ENCODE assay signal across 8 mouse cellular contexts in genomic region chr5:143165508-143166070, GRCm38 (mm10). TPM values are rescaled to one million over a fixed set of nuclear protein-coding genes. Genes with fewer than 3 reads are reported as not detected.
A peak's percentile ranks its signal among the peaks of the same experiment; 100 is the strongest.
DNase-seq lines count a peak whose midpoint lies in the region; ATAC-seq lines count a peak whose summit lies in the region.

No protein-coding gene starts in this region.

- H3K27ac ChIP-seq in hindbrain, embryonic 10.5 days: peak overlapping the region; percentile 23; the same call in 1 of the 2 replicates
- H3K27ac ChIP-seq in hindbrain, embryonic 11.5 days (ENCODE audit: low read depth, low read length): no peak overlapping the region
- H3K27ac ChIP-seq in liver, embryonic 16.5 days (ENCODE audit: low read length): no peak overlapping the region
- no peak overlapping the region for H3K27ac ChIP-seq in stomach, embryonic 15.5 days
- H3K27ac ChIP-seq in forebrain, embryonic 14.5 days (ENCODE audit: low read depth, low read length): no peak overlapping the region
- H3K27ac ChIP-seq in forebrain, embryonic 15.5 days (replicated peaks): no peak overlapping the region

- no peak overlapping the region for H3K4me2 ChIP-seq in hindbrain, embryonic 11.5 days (replicated peaks; ENCODE audit: low read depth, low read length)
- H3K4me2 ChIP-seq in liver, embryonic 16.5 days (ENCODE audit: low read depth, low read length): no peak overlapping the region; the same call in 1 of the 2 replicates
- H3K4me2 ChIP-seq in stomach, embryonic 15.5 days: peak overlapping the region; percentile 35
- no peak overlapping the region for H3K4me2 ChIP-seq in forebrain, embryonic 14.5 days (ENCODE audit: low read length)
- H3K4me2 ChIP-seq in forebrain, embryonic 15.5 days (replicated peaks): no peak overlapping the region

- 13% methylated on average over 18 of the region's 18 CpGs for WGBS in hindbrain, embryonic 10.5 days
- 15% methylated on average over 17 of the region's 18 CpGs for WGBS in hindbrain, embryonic 11.5 days
- 13% methylated on average over 18 of the region's 18 CpGs for WGBS in liver, embryonic 16.5 days (ENCODE audit: insufficient replicate concordance)
- 13% methylated on average over 18 of the region's 18 CpGs for WGBS in stomach, embryonic 15.5 days
- 15% methylated on average over 18 of the region's 18 CpGs for WGBS in forebrain, embryonic 14.5 days
- WGBS in forebrain, embryonic 15.5 days: 15% methylated on average over 18 of the region's 18 CpGs

- H3K27me3 ChIP-seq in hindbrain, embryonic 10.5 days (ENCODE audit: insufficient read depth, poor library complexity, severe bottlenecking): peaks cover 8% of the 10 kb centered on the region; the same call in 1 of the 2 replicates
- H3K27me3 ChIP-seq in hindbrain, embryonic 11.5 days (ENCODE audit: control insufficient read depth, insufficient read depth, low read length): no peaks in the 10 kb centered on the region
- H3K27me3 ChIP-seq in liver, embryonic 16.5 days (ENCODE audit: control insufficient read depth, insufficient read depth, low read depth, low read length): no peaks in the 10 kb centered on the region
- no peaks in the 10 kb centered on the region for H3K27me3 ChIP-seq in stomach, embryonic 15.5 days (replicated peaks)
- H3K27me3 ChIP-seq in forebrain, embryonic 14.5 days (replicated peaks; ENCODE audit: control insufficient read depth, insufficient read depth, low read length): no peaks in the 10 kb centered on the region
- no peaks in the 10 kb centered on the region; the same call in 1 of the 2 replicates for H3K27me3 ChIP-seq in forebrain, embryonic 15.5 days

- H3K4me3 ChIP-seq in hindbrain, embryonic 10.5 days: peak overlapping the region; percentile 24
- H3K4me3 ChIP-seq in hindbrain, embryonic 11.5 days (ENCODE audit: low read depth, low read length): no peak overlapping the region
- no peak overlapping the region for H3K4me3 ChIP-seq in liver, embryonic 16.5 days (ENCODE audit: low read depth, low read length)
- no peak overlapping the region for H3K4me3 ChIP-seq in stomach, embryonic 15.5 days (replicated peaks)
- H3K4me3 ChIP-seq in forebrain, embryonic 14.5 days (ENCODE audit: low read depth, low read length): no peak overlapping the region
- H3K4me3 ChIP-seq in forebrain, embryonic 15.5 days: no peak overlapping the region

- H3K9ac ChIP-seq in hindbrain, embryonic 11.5 days (ENCODE audit: low read depth, low read length): no peak overlapping the region
- no peak overlapping the region for H3K9ac ChIP-seq in liver, embryonic 16.5 days (ENCODE audit: low read depth, low read length)
- H3K9ac ChIP-seq in stomach, embryonic 15.5 days: no peak overlapping the region
- H3K9ac ChIP-seq in forebrain, embryonic 14.5 days (ENCODE audit: low read length): no peak overlapping the region
- H3K9ac ChIP-seq in forebrain, embryonic 15.5 days (replicated peaks): no peak overlapping the region

- no peaks in the 10 kb centered on the region for H3K36me3 ChIP-seq in hindbrain, embryonic 10.5 days
- H3K36me3 ChIP-seq in hindbrain, embryonic 11.5 days (ENCODE audit: control insufficient read depth, insufficient read depth, low read length): no peaks in the 10 kb centered on the region
- no peaks in the 10 kb centered on the region for H3K36me3 ChIP-seq in liver, embryonic 16.5 days (ENCODE audit: control insufficient read depth, insufficient read depth)
- H3K36me3 ChIP-seq in stomach, embryonic 15.5 days: no peaks in the 10 kb centered on the region
- no peaks in the 10 kb centered on the region for H3K36me3 ChIP-seq in forebrain, embryonic 14.5 days (ENCODE audit: control insufficient read depth, insufficient read depth, low read length)
- 0 out of 2 replicates have a peak, but pooled peaks cover under 1% of the 10 kb centered on the region for H3K36me3 ChIP-seq in forebrain, embryonic 15.5 days

- DNase-seq in hindbrain, embryonic 10.5 days (ENCODE audit: low spot score): no peak
- DNase-seq in hindbrain, embryonic 11.5 days (ENCODE audit: low spot score): no peak
- peak; percentile 37 for DNase-seq in induced T-regulatory cell, adult 2 months (ENCODE audit: low read depth)
- DNase-seq in forebrain, embryonic 14.5 days (ENCODE audit: low spot score): no peak
- DNase-seq in adrenal gland, postnatal 25 days: no peak

- ATAC-seq in hindbrain, embryonic 11.5 days (ENCODE audit: low FRiP score): no peak
- 0 out of 2 replicates have a peak, but pooled peaks have one; percentile 9 for ATAC-seq in liver, embryonic 16.5 days (ENCODE audit: low read depth)
- peak; percentile 85 for ATAC-seq in stomach, embryonic 15.5 days (ENCODE audit: insufficient read depth, low FRiP score, low read depth)
- no peak for ATAC-seq in forebrain, embryonic 14.5 days
- ATAC-seq in forebrain, embryonic 15.5 days (replicated peaks): no peak

- peaks cover 10% of the 10 kb centered on the region for H3K4me1 ChIP-seq in hindbrain, embryonic 10.5 days (replicated peaks)
- H3K4me1 ChIP-seq in hindbrain, embryonic 11.5 days (replicated peaks; ENCODE audit: control insufficient read depth, insufficient read depth, low read length): no peaks in the 10 kb centered on the region
- H3K4me1 ChIP-seq in liver, embryonic 16.5 days (ENCODE audit: control insufficient read depth, low read depth, low read length): peaks cover 4% of the 10 kb centered on the region; the same call in 1 of the 2 replicates
- H3K4me1 ChIP-seq in stomach, embryonic 15.5 days: no peaks in the 10 kb centered on the region; the same call in 1 of the 2 replicates
- H3K4me1 ChIP-seq in forebrain, embryonic 14.5 days (ENCODE audit: control insufficient read depth, insufficient read depth, low read length): no peaks in the 10 kb centered on the region
- H3K4me1 ChIP-seq in forebrain, embryonic 15.5 days: no peaks in the 10 kb centered on the region

- no peaks in the 10 kb centered on the region for H3K9me3 ChIP-seq in hindbrain, embryonic 10.5 days
- no peaks in the 10 kb centered on the region for H3K9me3 ChIP-seq in hindbrain, embryonic 11.5 days (ENCODE audit: control insufficient read depth, low read length)
- H3K9me3 ChIP-seq in liver, embryonic 16.5 days (replicated peaks; ENCODE audit: control insufficient read depth, low read length): no peaks in the 10 kb centered on the region
- H3K9me3 ChIP-seq in stomach, embryonic 15.5 days: no peaks in the 10 kb centered on the region
- H3K9me3 ChIP-seq in forebrain, embryonic 14.5 days (replicated peaks; ENCODE audit: control insufficient read depth, low read length): no peaks in the 10 kb centered on the region
- no peaks in the 10 kb centered on the region for H3K9me3 ChIP-seq in forebrain, embryonic 15.5 days

RNA-seq across cellular contexts. Expression of gene Rbak, which starts 15.0 kb away (rescaled TPM):
- polyA plus RNA-seq in hindbrain, embryonic 10.5 days (2016; fragmentation: Nextera tagmentation; extraction: Ambion mirVana): 13.3 and 13.7 TPM in 2 replicates
- 12.7 and 17.0 TPM in 2 replicates for polyA plus RNA-seq in hindbrain, embryonic 11.5 days (2014; fragmentation: Nextera tagmentation; extraction: Ambion mirVana)
- 1.4 and 1.5 TPM in 2 replicates for polyA plus RNA-seq in liver, embryonic 16.5 days (2015; fragmentation: Nextera tagmentation; extraction: Ambion mirVana)
- polyA plus RNA-seq in stomach, embryonic 15.5 days (2015; fragmentation: Nextera tagmentation; extraction: Ambion mirVana): 10.5 and 11.1 TPM in 2 replicates
- 8.4 and 9.2 TPM in 2 replicates for polyA plus RNA-seq in forebrain, embryonic 14.5 days (2014; fragmentation: Nextera tagmentation; extraction: Ambion mirVana)
- 16.2 and 17.5 TPM in 2 replicates for polyA plus RNA-seq in forebrain, embryonic 15.5 days (2015; fragmentation: Nextera tagmentation; extraction: Ambion mirVana)
- total RNA-seq in adrenal gland, postnatal 25 days (2021): 17.3 and 18.5 TPM in 2 replicates

RNA-seq across cellular contexts. Expression of gene Spdye4b, which starts 15.2 kb away (rescaled TPM):
- polyA plus RNA-seq in hindbrain, embryonic 10.5 days (2016; fragmentation: Nextera tagmentation; extraction: Ambion mirVana): 0.07 TPM in 1 of 2 replicates, not detected in the other
- not detected in 2 replicates for polyA plus RNA-seq in hindbrain, embryonic 11.5 days (2014; fragmentation: Nextera tagmentation; extraction: Ambion mirVana)
- not detected in 2 replicates for polyA plus RNA-seq in liver, embryonic 16.5 days (2015; fragmentation: Nextera tagmentation; extraction: Ambion mirVana)
- 0.09 TPM in 1 of 2 replicates, not detected in the other for polyA plus RNA-seq in stomach, embryonic 15.5 days (2015; fragmentation: Nextera tagmentation; extraction: Ambion mirVana)
- not detected in 2 replicates for polyA plus RNA-seq in forebrain, embryonic 14.5 days (2014; fragmentation: Nextera tagmentation; extraction: Ambion mirVana)
- not detected in 2 replicates for polyA plus RNA-seq in forebrain, embryonic 15.5 days (2015; fragmentation: Nextera tagmentation; extraction: Ambion mirVana)
- total RNA-seq in adrenal gland, postnatal 25 days (2021): not detected in 2 replicates

RNA-seq across cellular contexts. Expression of gene Olfr718-ps1, which starts 18.2 kb away (rescaled TPM):
- polyA plus RNA-seq in hindbrain, embryonic 10.5 days (2016; fragmentation: Nextera tagmentation; extraction: Ambion mirVana): 0.04 and 0.08 TPM in 2 replicates
- not detected in 2 replicates for polyA plus RNA-seq in hindbrain, embryonic 11.5 days (2014; fragmentation: Nextera tagmentation; extraction: Ambion mirVana)
- not detected in 2 replicates for polyA plus RNA-seq in liver, embryonic 16.5 days (2015; fragmentation: Nextera tagmentation; extraction: Ambion mirVana)
- polyA plus RNA-seq in stomach, embryonic 15.5 days (2015; fragmentation: Nextera tagmentation; extraction: Ambion mirVana): not detected in 2 replicates
- polyA plus RNA-seq in forebrain, embryonic 14.5 days (2014; fragmentation: Nextera tagmentation; extraction: Ambion mirVana): not detected in 2 replicates
- polyA plus RNA-seq in forebrain, embryonic 15.5 days (2015; fragmentation: Nextera tagmentation; extraction: Ambion mirVana): not detected in 2 replicates
- total RNA-seq in adrenal gland, postnatal 25 days (2021): 0.15 TPM in 1 of 2 replicates, not detected in the other

RNA-seq across cellular contexts. Expression of gene Rnf216, which starts 52.8 kb away (rescaled TPM):
- 44.2 and 44.3 TPM in 2 replicates for polyA plus RNA-seq in hindbrain, embryonic 10.5 days (2016; fragmentation: Nextera tagmentation; extraction: Ambion mirVana)
- polyA plus RNA-seq in hindbrain, embryonic 11.5 days (2014; fragmentation: Nextera tagmentation; extraction: Ambion mirVana): 31.1 and 49.5 TPM in 2 replicates
- polyA plus RNA-seq in liver, embryonic 16.5 days (2015; fragmentation: Nextera tagmentation; extraction: Ambion mirVana): 14.3 and 14.6 TPM in 2 replicates
- polyA plus RNA-seq in stomach, embryonic 15.5 days (2015; fragmentation: Nextera tagmentation; extraction: Ambion mirVana): 33.9 and 35.2 TPM in 2 replicates
- 26.9 and 38.6 TPM in 2 replicates for polyA plus RNA-seq in forebrain, embryonic 14.5 days (2014; fragmentation: Nextera tagmentation; extraction: Ambion mirVana)
- 36.2 and 37.3 TPM in 2 replicates for polyA plus RNA-seq in forebrain, embryonic 15.5 days (2015; fragmentation: Nextera tagmentation; extraction: Ambion mirVana)
- 58.8 and 65.2 TPM in 2 replicates for total RNA-seq in adrenal gland, postnatal 25 days (2021)

Comparison
In these comparisons a context has a peak if more than half of its experiments do, and no peak if none do; other contexts are left out.
1. ATAC-seq: peak in liver, embryonic 16.5 days (single experiment) and stomach, embryonic 15.5 days (single experiment); none in hindbrain, embryonic 11.5 days (single experiment), forebrain, embryonic 14.5 days (single experiment) and forebrain, embryonic 15.5 days (single experiment).